Mouse (Mus musculus): ENCODE measurements around the gene Nucks1.

Gene Nucks1

GRCm38 (mm10) chr1:131919052-131919451, 8.7 kb downstream of the Nucks1 start:
- no peak for DNase-seq (ENCODE audit: low spot score in 2 of 2)

GRCm38 (mm10) chr1:131922100-131922499, 11.8 kb downstream of the Nucks1 start:
- DNase-seq (ENCODE audit: low spot score in 2 of 2), result no peak

GRCm38 (mm10) chr1:131933471-131933870, 23.1 kb downstream of the Nucks1 start:
- no peak for DNase-seq (ENCODE audit: low spot score in 2 of 2)

GRCm38 (mm10) chr1:131937659-131938305, 27.4 kb downstream of the Nucks1 start:
- peak; percentile 21 to 52 for DNase-seq (ENCODE audit: low spot score in 2 of 2)

GRCm38 (mm10) chr1:131938811-131939210, 28.5 kb downstream of the Nucks1 start:
- no peak for DNase-seq (ENCODE audit: low spot score in 2 of 2)

GRCm38 (mm10) chr1:131940711-131941244, 30.4 kb downstream of the Nucks1 start:
- no peak for DNase-seq (ENCODE audit: low spot score in 2 of 2)

- DNase-seq (ENCODE audit: low spot score in 2 of 2), result no peak
Measured at GRCm38 (mm10) chr1:131941501-131941900, 31.2 kb downstream of the Nucks1 start.

GRCm38 (mm10) chr1:131942621-131943590, 32.6 kb downstream of the Nucks1 start:
- no peak for DNase-seq (ENCODE audit: low spot score in 2 of 2)

GRCm38 (mm10) chr1:131945674-131946440, 35.5 kb downstream of the Nucks1 start:
- DNase-seq (ENCODE audit: low spot score in 2 of 2), result no peak

- no peak for DNase-seq (ENCODE audit: low spot score in 2 of 2)
Measured at GRCm38 (mm10) chr1:131946462-131947215, 36.3 kb downstream of the Nucks1 start.

GRCm38 (mm10) chr1:131947997-131948525, 37.7 kb downstream of the Nucks1 start:
- no peak for DNase-seq (ENCODE audit: low spot score in 2 of 2)

GRCm38 (mm10) chr1:131954242-131954865, 44.0 kb downstream of the Nucks1 start:
- no peak for DNase-seq (ENCODE audit: low spot score in 2 of 2)

- DNase-seq (ENCODE audit: low spot score in 2 of 2), result no peak
Measured at GRCm38 (mm10) chr1:131955131-131955757, 44.9 kb downstream of the Nucks1 start.

GRCm38 (mm10) chr1:131957416-131957815, 47.1 kb downstream of the Nucks1 start:
- no peak for DNase-seq (ENCODE audit: low spot score in 2 of 2)

GRCm38 (mm10) chr1:131961004-131961403, 50.7 kb downstream of the Nucks1 start:
- DNase-seq (ENCODE audit: low spot score in 2 of 2), result no peak

GRCm38 (mm10) chr1:131962606-131963084, 52.3 kb downstream of the Nucks1 start, which contains the start of gene Slc45a3:
TSS of gene Slc45a3 (plus strand) at chr1:131962967.
- DNase-seq (ENCODE audit: low spot score in 2 of 2), result no peak

- DNase-seq (ENCODE audit: low spot score in 2 of 2), result no peak
Measured at GRCm38 (mm10) chr1:131963085-131963951, 53.0 kb downstream of the Nucks1 start.

- DNase-seq (ENCODE audit: low spot score in 2 of 2), result no peak
Measured at GRCm38 (mm10) chr1:131964100-131964499, 53.8 kb downstream of the Nucks1 start.

GRCm38 (mm10) chr1:131964580-131964979, 54.2 kb downstream of the Nucks1 start:
- no peak for DNase-seq (ENCODE audit: low spot score in 2 of 2)
